Mouse (Mus musculus): Measurements from ENCODE around the gene Ccdc175.

- TF ChIP-seq POLR2A (IDR thresholded peaks at IDR 0.05; ENCODE audit: control insufficient read depth, extremely low read depth, insufficient read depth, low read length, poor library complexity) (no peak), CTCF (IDR thresholded peaks at IDR 0.05; ENCODE audit: borderline replicate concordance, control insufficient read depth, extremely low read depth, insufficient read depth, low read length, poor library complexity) (no peak)
Observed at GRCm38 (mm10) chr12:72232826-72233790, 48.3 kb upstream of the Ccdc175 start.
